Mouse (Mus musculus) natural killer cell, adult 2 months (primary cell): Measurements from ENCODE around the gene Ctrl.
A peak's percentile ranks its signal among the peaks of the same experiment; 100 is the strongest.
"Not testable (repeated sequence)": the region's sequence is repeated elsewhere in the genome, so short reads cannot be mapped to it uniquely, and the experiment has no call there.

Source experiments
- DNase-seq, 2 experiments: peaks; one replicate each; pipeline ENCODE4 v3.0.0; 2022; ENCODE audit warnings: low spot score in 2 of 2

Ctrl gene

GRCm38 (mm10) chr8:105933762-105934161 lies at the start of gene Ctrl:
Gene Ctrl, minus strand, starts transcription at chr8:105933862.
- no peak for DNase-seq

DNA sequence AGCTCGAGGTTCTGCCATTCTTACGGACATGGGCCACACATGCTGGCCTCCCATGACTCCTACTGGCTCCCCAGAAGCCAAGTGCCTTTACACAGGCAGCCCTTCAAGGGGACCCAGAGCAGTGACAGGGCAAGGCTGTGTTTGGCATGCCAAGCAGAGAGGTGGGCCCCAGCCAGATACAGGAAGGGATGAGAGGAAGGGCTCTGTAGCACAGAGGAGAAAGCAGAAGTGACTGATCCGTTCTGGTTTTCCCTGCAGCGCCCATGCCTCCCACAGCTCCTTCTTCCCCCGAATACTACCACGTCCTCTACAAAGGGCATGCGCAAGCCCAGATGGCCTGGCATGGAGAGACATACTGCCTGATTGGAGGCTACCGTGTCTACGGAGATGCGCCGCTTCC lies 49.7 kb upstream of the Ctrl start:
- DNase-seq, result not testable (repeated sequence)

DNA sequence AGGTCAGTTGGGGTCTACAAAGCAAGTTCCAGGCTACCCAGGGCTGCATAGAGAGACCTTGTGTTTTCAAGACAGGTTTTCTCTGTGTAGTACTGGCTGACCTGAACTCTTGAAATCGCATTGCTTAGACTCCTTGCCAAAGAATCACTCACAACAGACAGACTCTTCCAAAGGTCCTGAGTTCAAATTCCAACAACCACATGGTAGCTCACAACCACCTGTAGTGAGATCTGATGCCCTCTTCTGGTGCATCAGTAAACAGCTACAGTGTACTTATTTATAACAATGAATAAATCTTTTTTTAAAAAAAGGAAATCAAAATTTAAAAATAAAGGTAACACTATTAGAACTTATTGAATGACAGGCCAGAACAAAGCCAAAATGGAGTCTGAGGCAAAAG lies 47.5 kb upstream of the Ctrl start:
- no peak for DNase-seq

GRCm38 (mm10) chr8:105979325-105979724 lies 45.7 kb upstream of the Ctrl start, which contains the start of gene Dpep3:
Gene Dpep3, minus strand, starts transcription at chr8:105979429.
- DNase-seq, result no peak

GRCm38 (mm10) chr8:105975363-105975762 lies 41.7 kb upstream of the Ctrl start:
- DNase-seq, result no peak

DNA sequence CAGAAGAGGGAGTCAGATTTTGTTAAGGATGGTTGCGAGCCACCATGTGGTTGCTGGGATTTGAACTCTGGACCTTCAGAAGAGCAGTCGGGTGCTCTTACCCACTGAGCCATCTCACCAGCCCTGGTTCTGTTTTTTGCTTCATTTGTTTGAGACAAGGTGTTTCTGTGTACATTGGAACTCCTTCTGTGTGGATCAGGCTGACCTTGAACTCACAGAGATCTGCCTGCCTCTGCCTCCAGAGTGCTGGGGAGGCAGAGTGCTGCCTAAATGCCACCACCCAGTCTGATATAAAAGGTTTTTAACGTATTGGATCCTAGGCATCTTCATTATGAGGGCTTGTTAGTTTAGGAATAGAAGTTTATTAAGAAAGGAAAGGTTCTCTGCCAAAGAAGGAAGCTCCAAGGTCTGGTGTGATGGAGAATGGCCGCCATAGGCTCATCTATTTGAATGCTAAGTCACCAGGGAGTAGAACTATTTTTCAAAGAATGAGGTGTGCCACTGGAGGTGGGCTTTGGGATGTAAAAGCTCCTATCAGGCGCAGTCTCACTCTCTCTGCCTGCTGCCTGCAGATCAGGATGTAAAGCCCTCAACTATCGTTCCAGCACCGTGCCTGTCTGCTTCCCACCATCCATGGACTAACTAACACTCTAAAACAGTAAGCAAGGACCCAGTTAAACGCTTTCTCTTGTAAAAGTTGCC lies 37.5 kb upstream of the Ctrl start:
- no peak for DNase-seq

- DNase-seq, result no peak
Measured at GRCm38 (mm10) chr8:105969367-105969766, 35.7 kb upstream of the Ctrl start.

DNA sequence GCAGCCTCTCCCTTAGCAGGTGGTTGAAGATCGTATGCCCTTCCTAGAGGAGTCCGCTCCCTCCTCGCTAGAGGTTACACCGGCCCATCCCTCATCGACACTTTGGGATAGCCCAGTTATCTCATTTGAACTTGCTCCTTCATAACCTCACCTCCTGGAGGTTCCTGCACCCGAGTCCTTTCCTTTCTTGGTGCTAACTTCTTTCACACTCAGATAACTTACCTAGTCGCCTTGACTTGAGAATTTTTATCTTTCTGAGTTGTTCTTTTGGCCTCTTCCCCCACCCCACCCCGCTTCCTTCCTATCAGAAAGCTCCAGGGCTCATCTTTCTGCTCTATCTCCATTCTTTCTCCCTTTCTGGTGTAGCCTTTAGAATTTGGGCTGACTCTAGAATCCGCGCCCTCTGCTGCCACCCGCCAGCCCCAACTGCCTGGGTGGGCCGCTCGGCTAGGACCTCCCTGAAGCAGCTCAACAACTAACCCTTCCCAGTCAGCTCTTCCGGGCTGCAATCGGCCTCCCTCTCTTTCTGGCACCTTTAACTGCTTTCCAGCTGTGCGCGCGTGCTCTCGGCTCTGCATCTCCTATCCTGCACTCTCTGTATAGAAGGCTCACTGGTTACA lies 33.1 kb upstream of the Ctrl start:
- DNase-seq, result no peak

- DNase-seq, result peak; percentile 23 to 54
Measured at GRCm38 (mm10) chr8:105965905-105966341, 32.3 kb upstream of the Ctrl start, which contains the start of gene Slc12a4. Gene Slc12a4, minus strand, starts transcription at chr8:105966097.

DNA sequence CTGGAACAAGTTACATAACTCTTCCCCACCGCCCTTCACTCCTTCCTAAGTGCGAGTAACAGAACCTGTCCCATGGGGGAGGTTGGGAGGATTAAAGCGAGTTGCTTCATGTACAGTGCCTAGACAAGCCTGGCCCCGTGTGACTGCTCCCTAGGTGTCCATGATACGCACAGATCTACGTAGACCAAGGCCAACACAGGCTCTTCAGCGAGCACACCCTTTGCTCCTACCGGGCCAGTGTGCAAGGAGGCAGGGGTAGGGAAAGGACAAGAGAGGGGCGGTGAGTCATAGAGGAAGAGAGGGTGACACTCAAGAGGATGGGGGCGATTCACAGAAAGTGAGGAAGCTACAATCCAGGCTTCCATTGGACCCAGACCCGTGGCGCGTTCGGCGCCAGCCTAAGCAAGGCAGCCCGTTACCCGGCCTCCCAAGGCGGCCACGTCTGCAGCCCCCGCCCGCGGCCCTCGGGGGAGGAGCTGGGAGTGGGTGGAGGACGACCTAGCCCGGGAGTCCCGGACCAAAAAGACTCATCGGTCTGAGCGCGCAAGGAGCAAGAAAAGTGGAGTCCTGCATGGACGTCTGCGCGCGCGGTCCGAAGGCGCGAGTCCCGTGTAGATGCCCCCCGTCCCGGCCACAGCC lies 31.7 kb upstream of the Ctrl start:
- peak; percentile 10 to 15 for DNase-seq

DNA sequence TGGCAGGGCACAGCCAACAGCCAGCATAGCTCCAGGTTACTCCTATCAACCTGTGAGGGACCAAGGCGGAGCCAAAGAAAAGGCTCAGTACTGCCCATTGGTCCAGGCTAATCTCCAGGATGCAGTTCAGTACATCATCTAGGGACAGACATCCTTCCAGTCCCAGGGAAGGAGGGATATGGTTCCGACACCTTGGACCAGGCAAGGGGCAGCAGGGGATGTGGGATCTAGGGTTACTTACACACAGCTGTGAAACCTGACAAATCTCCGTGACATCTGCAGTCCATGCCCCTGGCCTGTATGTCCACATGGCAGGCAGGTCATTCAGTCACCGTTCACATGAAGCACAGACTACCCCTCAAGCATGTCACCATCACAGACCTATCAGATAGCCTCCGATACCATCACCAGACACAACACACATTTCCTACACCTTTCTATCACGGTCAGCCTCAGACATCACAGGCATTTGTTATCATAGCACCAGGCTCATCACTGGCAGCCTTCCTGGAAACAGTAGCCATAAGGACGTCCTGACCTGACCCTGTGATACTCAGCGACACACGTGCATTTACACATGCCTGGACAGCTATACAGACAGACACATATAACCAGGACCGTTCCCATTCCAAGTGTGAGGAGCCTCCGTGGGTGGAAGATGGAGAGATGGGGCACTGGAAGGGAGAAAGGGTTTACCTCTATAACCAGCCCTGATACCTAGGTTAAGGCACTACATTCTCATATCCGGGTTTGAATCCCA lies 31.0 kb upstream of the Ctrl start:
- no peak for DNase-seq

DNA sequence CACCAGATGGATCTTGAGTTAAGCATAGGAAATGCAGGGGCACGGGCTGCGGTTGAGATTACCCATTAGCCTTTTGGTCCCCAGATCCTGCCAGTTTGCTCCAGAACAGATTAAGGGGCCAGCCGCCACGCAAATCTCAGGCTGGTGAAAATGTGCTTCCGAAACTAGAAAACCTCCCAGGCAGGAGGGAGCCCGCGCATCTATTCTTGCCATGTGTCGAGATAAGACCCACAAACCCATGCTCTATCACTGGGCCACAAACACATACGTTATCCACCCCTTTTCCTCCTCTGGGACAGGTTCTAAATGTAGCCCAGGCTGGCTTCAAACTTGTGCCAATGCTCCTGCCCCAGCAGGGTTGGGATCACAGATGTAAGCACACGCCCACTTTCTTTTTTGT lies 27.9 kb upstream of the Ctrl start:
- DNase-seq, result no peak

DNA sequence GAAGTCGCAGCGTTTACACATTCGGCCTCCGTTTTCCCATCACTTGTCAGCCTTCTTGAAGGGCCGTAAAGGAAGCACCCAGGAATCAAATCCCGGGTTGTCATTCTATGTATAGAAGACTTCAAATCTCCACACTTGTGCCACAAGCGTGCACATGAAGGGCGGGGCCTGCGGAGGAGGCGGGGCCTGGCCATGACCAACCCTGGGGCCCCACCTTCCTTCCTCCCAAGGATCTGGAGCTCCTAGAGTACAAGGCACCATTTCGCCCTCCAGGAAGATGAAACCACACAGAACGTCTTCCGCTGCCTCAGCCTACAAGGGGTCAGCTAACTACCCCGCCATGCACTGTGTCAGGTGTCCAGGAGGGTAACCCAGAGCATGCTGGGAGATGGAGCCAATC lies 27.4 kb upstream of the Ctrl start:
- DNase-seq, result no peak

DNA sequence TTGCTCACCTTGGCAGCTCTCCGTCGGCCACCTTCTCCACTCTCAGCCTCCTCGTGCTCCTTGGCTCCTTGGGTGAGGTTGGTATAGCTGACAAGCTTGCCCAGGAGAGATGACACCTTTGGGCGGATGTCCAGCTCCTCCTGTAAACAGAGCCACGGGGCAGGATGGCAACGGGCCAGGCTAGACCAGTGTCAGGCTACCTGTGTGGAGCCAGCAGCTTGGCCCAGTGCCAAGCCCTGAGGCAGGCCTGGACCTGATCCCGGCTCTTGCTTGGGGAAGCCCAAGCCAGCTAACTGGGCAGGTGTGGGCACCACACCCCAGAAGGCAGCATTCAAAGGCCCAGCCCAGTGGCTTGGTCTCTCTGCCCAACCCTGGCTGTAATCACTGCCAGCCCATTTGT lies 25.7 kb upstream of the Ctrl start:
- no peak for DNase-seq

DNA sequence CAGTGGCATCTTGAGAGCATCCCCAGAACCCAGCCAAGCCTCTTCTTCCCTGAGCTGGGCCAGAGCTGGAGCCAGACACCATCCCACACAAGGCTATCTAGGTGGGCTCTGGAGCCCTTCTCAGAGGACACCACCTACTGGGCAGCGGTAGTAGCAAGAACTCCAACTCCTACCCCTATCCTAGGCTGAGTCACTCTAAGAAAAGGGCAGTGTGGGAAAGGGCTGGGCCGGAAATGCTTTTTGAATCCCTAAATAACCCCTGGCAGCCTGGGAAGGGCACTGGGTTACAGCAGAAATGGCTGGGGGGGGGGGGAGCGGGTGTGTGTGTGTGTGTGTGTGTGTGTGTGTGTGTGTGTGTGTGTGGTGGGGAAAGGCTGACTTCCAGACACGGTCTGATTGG lies 24.2 kb upstream of the Ctrl start:
- no peak for DNase-seq

GRCm38 (mm10) chr8:105956556-105956955 lies 22.9 kb upstream of the Ctrl start:
- no peak for DNase-seq

GRCm38 (mm10) chr8:105951057-105951659 lies 17.5 kb upstream of the Ctrl start:
- no peak for DNase-seq

DNA sequence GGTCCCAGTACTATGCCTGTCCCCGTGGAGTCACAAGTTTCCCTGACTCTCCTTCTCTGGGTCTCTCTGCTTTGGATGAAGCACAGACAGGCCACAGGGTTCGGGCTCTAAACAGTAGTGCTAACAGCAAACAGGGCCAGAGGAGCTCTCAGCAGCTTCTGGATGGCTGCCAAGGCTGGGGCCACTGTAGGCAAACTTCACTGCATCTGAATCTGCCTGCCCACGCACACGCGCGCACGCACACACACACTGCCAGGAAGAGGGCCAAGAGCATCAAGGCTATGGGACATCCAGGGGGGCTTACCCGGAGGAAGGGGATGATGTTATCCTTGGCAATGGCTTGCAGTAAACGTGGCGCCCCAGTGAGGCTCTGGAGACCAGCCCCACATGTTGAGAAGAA lies 15.7 kb upstream of the Ctrl start:
- DNase-seq, result no peak

DNA sequence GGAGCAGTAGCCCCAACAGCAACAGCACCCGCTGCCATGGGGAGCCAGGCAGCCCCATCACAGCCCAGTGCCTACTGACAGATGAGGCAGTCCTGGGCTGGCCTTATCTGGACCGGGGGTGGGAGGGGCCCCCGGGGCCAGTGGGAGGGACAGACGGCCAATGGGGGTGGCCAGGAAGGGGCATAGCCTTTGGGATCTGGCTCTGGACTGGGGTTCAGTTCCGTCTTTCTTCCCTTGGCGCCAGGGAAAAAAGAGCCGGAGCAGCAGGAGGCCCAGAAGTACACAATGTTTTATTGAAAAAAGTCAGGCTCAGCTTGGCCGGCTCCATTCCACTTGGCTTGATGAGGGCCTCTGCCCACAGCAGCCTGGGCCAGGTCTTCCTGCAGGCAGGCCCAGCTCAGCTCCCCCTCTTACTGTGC lies 9.7 kb upstream of the Ctrl start, which contains the start of gene Lcat:
Lcat (minus strand) TSS at position 62 of the 419 bp plus-strand sequence.
- DNase-seq, result no peak

GRCm38 (mm10) chr8:105942542-105942941 lies 8.9 kb upstream of the Ctrl start:
- no peak for DNase-seq

DNA sequence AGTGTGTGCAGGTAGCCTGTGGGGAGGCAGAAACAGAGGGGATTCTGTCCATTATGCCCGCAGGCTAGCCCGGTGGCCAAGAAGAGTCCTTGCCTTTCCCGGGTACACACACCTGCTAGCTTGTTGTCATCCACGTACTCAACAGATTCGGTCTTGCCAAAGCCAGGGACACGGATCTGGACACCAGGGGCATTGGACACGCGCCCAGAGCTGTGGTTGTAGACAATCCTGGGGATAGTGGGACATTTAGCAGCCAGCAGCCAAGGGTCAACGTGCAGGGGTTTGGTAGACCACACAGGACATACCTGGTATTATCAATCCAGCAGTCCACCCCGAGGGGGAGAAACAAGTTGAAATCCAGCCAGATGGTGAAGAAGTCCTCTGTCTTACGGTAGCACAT lies 8.4 kb upstream of the Ctrl start:
- DNase-seq, result no peak

GRCm38 (mm10) chr8:105938306-105938669 lies 4.6 kb upstream of the Ctrl start, which contains the start of gene Psmb10:
Gene Psmb10, minus strand, starts transcription at chr8:105938444.
- DNase-seq, result no peak
